Mouse (Mus musculus) liver, embryonic 11.5 days (tissue): ENCODE measurements around the gene Kat14. TPM values are rescaled to one million over a fixed set of nuclear protein-coding genes. Genes with fewer than 3 reads are reported as not detected.

ENCODE experiments used
- ATAC-seq: fragments of 200-750 bp; cut with Nextera tagmentation; replicated peaks from 2 replicates; pipeline ENCODE4 v1.8.0; 2017; ENCODE audit warnings: moderate number of reproducible peaks, mild to moderate bottlenecking, moderate TSS enrichment, moderate library complexity; ENCODE audit not compliant: low FRiP score
- DNase-seq: peaks from one replicate; pipeline ENCODE4 v3.0.0-alpha.2; 2017; ENCODE audit warnings: low spot score
- H3K27ac ChIP-seq: fragments of 300-500 bp; sonication (generic); 2 replicates; pipeline ENCODE4 v1.5.1; 2014; ENCODE audit warnings: mild to moderate bottlenecking, low read depth, low read length, control low read depth
- H3K27me3 ChIP-seq: fragments of 300-500 bp; sonication (generic); replicated peaks from 2 replicates; pipeline ENCODE4 v1.6.1; 2014; ENCODE audit warnings: low read length, mixed read lengths; ENCODE audit not compliant: control insufficient read depth, insufficient read depth
- H3K36me3 ChIP-seq: fragments of 300-500 bp; sonication (generic); 2 replicates; pipeline ENCODE4 v1.6.1; 2014; ENCODE audit warnings: mild to moderate bottlenecking, low read length, moderate library complexity, mixed read lengths; ENCODE audit not compliant: control insufficient read depth, insufficient read depth
- H3K4me1 ChIP-seq: fragments of 300-500 bp; sonication (generic); replicated peaks from 2 replicates; pipeline ENCODE4 v1.6.1; 2014; ENCODE audit warnings: low read length, mixed read lengths; ENCODE audit not compliant: control insufficient read depth, insufficient read depth
- H3K4me2 ChIP-seq: fragments of 300-500 bp; sonication (generic); 2 replicates; pipeline ENCODE4 v1.6.1; 2014; ENCODE audit warnings: mild to moderate bottlenecking, control low read depth, moderate library complexity
- H3K4me3 ChIP-seq: fragments of 300-500 bp; sonication (generic); 2 replicates; pipeline ENCODE4 v1.5.1; 2014; ENCODE audit warnings: low read depth, low read length, control low read depth
- H3K9ac ChIP-seq: fragments of 300-500 bp; sonication (generic); 2 replicates; pipeline ENCODE4 v1.6.1; 2014; ENCODE audit warnings: low read depth, low read length, control low read depth
- H3K9me3 ChIP-seq: fragments of 300-500 bp; sonication (generic); 2 replicates; pipeline ENCODE4 v1.6.1; 2016; ENCODE audit warnings: low read length, inconsistent platforms, mixed read lengths; ENCODE audit not compliant: control insufficient read depth
- WGBS: fragments of 180-500 bp; shearing (Covaris S2); extraction: QIAGEN DNeasy Blood & Tissue Kit; methylation state at CpG from one replicate; pipeline ENCODE4 v1.1.7; 2014; 5-methylcytosine and 5-hydroxymethylcytosine counted together
- polyA plus RNA-seq: library from polyadenylated mRNA; unstranded; fragments of >200 nt; fragmentation: Nextera tagmentation; extraction: Ambion mirVana; gene quantifications from 2 replicates; pipeline ENCODE4 v1.2.1, GENCODE M21; 2014

The Kat14 gene
- polyA plus RNA-seq, 1 experiment from 2014 or later, result 33.5 TPM

- Histone ChIP-seq H3K36me3 (no peaks in the 10 kb centered on the region), H3K4me1 (no peaks in the 10 kb centered on the region), H3K9ac (no peak overlapping the region), H3K4me2 (no peak overlapping the region), H3K27ac (no peak overlapping the region), H3K9me3 (no peaks in the 10 kb centered on the region), H3K27me3 (0 out of 2 replicates have a peak, but pooled peaks cover 2% of the 10 kb centered on the region), H3K4me3 (no peak overlapping the region)
- peak; percentile 58 for DNase-seq
- peak; percentile 73 for ATAC-seq
- 10% methylated on average over 8 of the region's 8 CpGs for WGBS
Measured at GRCm38 (mm10) chr2:144452364-144453008, 83.7 kb downstream of the Kat14 start.

Other genes with a start within 250 kb of the Kat14 start
- gene Mgme1, start 98.3 kb upstream of the Kat14 start, polyA plus RNA-seq, result 26.0 and 26.6 TPM in 2 replicates
- gene Snx5, start 98.1 kb upstream of the Kat14 start, polyA plus RNA-seq, result 168 and 171 TPM in 2 replicates
- 0.14 TPM in 1 of 2 replicates, not detected in the other for gene Ovol2, start 36.8 kb upstream of the Kat14 start, polyA plus RNA-seq
- 0.40 and 0.80 TPM in 2 replicates for gene Pet117, start within 50 bp of the Kat14 start, polyA plus RNA-seq
- 0.05 and 0.63 TPM in 2 replicates for gene Dzank1, start 158.4 kb downstream of the Kat14 start, polyA plus RNA-seq
- 21.9 and 24.2 TPM in 2 replicates for gene Polr3f, start 158.7 kb downstream of the Kat14 start, polyA plus RNA-seq
- 33.4 and 33.8 TPM in 2 replicates for gene Rbbp9, start 181.9 kb downstream of the Kat14 start, polyA plus RNA-seq
- 95.7 and 99.3 TPM in 2 replicates for gene Sec23b, start 187.2 kb downstream of the Kat14 start, polyA plus RNA-seq
- gene Smim26, start 225.1 kb downstream of the Kat14 start, polyA plus RNA-seq, result 43.6 and 47.2 TPM in 2 replicates
- gene Dtd1, start 230.9 kb downstream of the Kat14 start, polyA plus RNA-seq, result 65.2 and 65.9 TPM in 2 replicates